Mouse (Mus musculus) brain, embryonic 14.5 days (tissue): ENCODE data around the gene Cntnap1.

Experiments
- CTCF ChIP-seq: fragments of 200-500 bp; IDR thresholded peaks from 2 replicates; pipeline ENCODE4 v1.5.1; 2012; ENCODE audit warnings: inconsistent platforms, mild to moderate bottlenecking, moderate library complexity, borderline replicate concordance; ENCODE audit not compliant: insufficient read depth, insufficient read length; ENCODE audit errors: extremely low read depth
- POLR2A ChIP-seq: fragments of 200-500 bp; IDR thresholded peaks from 2 replicates; pipeline ENCODE4 v1.6.1; 2012; ENCODE audit warnings: mild to moderate bottlenecking, inconsistent platforms, borderline replicate concordance; ENCODE audit not compliant: poor library complexity, insufficient read depth, insufficient read length, severe bottlenecking; ENCODE audit errors: extremely low read depth

DNA sequence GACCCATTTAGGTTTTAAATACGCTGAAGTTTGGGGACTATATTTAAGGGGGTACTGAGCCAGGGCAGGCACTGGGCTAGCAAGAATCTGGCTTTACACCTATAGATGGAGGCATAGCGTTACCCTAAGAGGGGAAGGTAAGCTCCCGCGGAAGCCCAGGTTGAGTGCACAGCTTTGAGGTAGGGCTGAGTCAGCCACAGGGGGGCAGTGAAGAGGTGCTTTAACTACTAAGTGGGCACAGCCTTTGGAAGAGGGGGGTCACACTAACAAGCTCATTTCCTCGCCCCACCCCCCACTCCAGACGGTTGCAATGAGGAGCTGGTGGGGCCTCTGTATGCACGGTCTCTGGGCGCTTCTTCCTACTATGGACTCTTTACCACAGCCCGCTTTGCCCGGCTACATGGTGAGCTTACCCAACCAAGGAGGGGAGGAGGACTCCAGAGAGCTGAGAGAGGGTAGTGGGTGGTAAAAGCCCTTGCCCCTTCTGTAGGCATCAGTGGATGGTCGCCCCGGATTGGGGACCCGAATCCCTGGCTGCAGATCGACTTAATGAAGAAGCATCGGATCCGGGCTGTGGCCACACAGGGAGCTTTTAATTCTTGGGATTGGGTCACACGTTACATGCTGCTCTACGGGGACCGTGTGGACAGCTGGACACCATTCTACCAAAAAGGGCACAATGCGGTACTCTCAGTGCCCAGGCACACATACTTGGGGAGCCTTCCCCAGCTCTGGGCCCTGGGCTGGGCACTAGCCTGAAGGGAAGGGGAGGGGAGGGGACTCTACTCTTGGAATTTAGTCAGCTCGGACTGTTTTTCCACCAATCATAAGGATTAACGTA lies 6.8 kb downstream of the Cntnap1 start:
- TF ChIP-seq CTCF (peak; percentile 61; the same call in 1 of the 2 replicates), POLR2A (no peak)
